Mouse (Mus musculus) G1E (cell line): Measurements from ENCODE around the gene Lrrc4b.

Experiments used
- CTCF ChIP-seq: IDR thresholded peaks from 2 replicates; pipeline ENCODE4 v1.5.1; 2012; ENCODE audit warnings: low read depth, low read length, inconsistent platforms, mixed read lengths
- GATA1 ChIP-seq: IDR thresholded peaks from 2 replicates; pipeline ENCODE4 v1.6.1; 2012; ENCODE audit warnings: borderline replicate concordance, low read length, inconsistent platforms, mixed read lengths
- POLR2AphosphoS5 ChIP-seq: IDR thresholded peaks from 2 replicates; pipeline ENCODE4 v1.6.1; 2012; ENCODE audit warnings: low read depth, low read length, inconsistent platforms; ENCODE audit not compliant: insufficient replicate concordance

DNA sequence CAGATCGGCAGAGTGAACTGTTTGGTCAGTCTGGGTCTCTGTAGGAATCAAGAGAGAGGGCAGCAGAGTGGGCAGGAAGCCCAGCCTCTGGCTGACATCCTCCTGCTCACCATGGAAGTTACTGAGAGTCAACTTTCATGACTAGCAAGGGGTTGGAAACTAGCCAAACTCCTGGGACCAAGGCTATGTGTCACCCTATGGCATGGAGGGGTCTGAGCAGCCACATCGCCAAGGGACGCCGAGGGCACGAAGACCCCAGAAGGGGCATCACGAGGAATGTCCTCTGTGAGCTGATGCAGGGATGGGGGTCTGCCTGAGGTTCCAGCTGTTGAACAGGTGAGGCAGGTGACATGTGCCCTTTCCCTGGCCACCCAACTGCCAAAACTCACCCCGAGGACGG is 59.7 kb downstream of the Lrrc4b start:
- TF ChIP-seq CTCF (no peak), GATA1 (no peak), POLR2AphosphoS5 (no peak)
